Mouse (Mus musculus): ENCODE data around the gene Ramp3. TPM values are rescaled to one million over a fixed set of nuclear protein-coding genes. Genes with fewer than 3 reads are reported as not detected.

Ramp3 gene
- polyA plus RNA-seq, 1 experiment from 2014 or later, result 10.2 TPM

DNA sequence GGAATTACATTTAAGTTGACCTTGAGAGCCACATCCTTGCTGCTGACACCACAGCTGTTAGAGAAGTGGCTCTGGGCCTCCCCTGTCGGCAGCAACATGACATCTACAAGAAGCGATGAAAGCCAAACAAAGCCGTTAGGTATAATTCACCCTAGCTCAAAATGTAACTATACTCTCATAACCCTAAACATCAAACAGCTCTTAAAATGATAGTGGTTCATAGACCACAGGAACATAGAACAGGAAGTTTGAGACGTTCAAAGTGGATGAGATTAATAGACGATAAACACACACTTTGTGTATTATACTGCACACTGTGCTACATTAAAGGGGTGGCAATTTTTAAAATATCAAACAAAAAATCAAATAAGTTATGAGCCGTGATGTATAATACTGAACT lies 46.5 kb downstream of the Ramp3 start:
- no peaks in the 10 kb centered on the region for H3K36me3 ChIP-seq (replicated peaks)
- no peaks in the 10 kb centered on the region for H3K9me3 ChIP-seq
- ATAC-seq (replicated peaks), result no peak
- no peak overlapping the region for H3K4me2 ChIP-seq
- peaks cover 5% of the 10 kb centered on the region; the same call in 1 of the 2 replicates for H3K4me1 ChIP-seq
- no peak overlapping the region for H3K9ac ChIP-seq
- H3K27me3 ChIP-seq (replicated peaks), result no peaks in the 10 kb centered on the region
- H3K27ac ChIP-seq, result no peak overlapping the region
- no peak overlapping the region for H3K4me3 ChIP-seq
- WGBS, result 76% methylated on average over 6 of the region's 6 CpGs

DNA sequence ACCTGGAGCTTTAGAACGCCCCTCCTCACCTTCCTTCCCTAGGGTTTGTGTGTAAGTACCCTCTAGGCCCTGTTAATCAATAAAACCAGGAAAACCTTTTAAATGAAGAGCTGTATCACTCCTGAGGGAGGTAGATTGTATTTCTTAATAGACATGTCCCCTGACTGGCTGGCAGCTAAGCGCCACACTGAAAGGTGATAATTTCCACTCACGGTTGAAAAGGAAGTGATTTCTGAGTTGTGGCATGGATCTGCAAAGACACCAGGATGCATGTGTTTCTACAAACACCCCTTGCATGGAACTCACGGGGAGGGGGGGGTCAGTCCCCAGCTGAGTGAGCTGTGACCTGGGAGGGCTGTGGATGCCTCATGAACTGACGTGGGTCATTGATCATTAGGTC lies 47.2 kb downstream of the Ramp3 start:
- Histone ChIP-seq H3K4me3 (no peak overlapping the region), H3K4me1 (peaks cover 5% of the 10 kb centered on the region; the same call in 1 of the 2 replicates), H3K9ac (no peak overlapping the region), H3K27ac (no peak overlapping the region), H3K27me3 (replicated peaks) (no peaks in the 10 kb centered on the region), H3K4me2 (no peak overlapping the region), H3K9me3 (no peaks in the 10 kb centered on the region), H3K36me3 (replicated peaks) (no peaks in the 10 kb centered on the region)
- 66% methylated on average over 5 of the region's 5 CpGs for WGBS
- ATAC-seq (replicated peaks), result no peak

DNA sequence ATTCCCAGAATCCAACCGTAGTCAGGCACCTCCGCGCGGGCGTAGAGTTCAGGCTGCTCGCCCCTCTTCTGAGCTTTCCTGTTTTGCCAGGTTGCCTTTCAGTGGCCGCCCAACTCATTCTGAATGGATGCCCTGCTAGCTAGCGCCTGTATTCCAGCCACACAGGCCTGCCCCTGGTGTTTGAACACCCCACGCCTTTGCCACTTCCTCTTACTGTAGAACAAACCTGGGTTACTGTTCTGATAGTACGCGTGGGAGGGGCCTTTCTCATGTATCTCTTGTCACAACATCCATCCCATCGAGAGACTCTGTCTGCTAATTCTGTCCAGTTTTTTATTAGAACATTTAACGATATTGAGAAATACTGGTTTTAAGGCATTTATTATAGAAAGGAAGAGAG lies 48.5 kb downstream of the Ramp3 start:
- Histone ChIP-seq H3K27ac (no peak overlapping the region), H3K9me3 (no peaks in the 10 kb centered on the region), H3K4me2 (no peak overlapping the region), H3K4me3 (no peak overlapping the region), H3K9ac (no peak overlapping the region), H3K27me3 (replicated peaks) (no peaks in the 10 kb centered on the region), H3K4me1 (peaks cover 5% of the 10 kb centered on the region; the same call in 1 of the 2 replicates), H3K36me3 (replicated peaks) (no peaks in the 10 kb centered on the region)
- no peak for ATAC-seq (replicated peaks)
- WGBS, result 95% methylated on average over 13 of the region's 13 CpGs

DNA sequence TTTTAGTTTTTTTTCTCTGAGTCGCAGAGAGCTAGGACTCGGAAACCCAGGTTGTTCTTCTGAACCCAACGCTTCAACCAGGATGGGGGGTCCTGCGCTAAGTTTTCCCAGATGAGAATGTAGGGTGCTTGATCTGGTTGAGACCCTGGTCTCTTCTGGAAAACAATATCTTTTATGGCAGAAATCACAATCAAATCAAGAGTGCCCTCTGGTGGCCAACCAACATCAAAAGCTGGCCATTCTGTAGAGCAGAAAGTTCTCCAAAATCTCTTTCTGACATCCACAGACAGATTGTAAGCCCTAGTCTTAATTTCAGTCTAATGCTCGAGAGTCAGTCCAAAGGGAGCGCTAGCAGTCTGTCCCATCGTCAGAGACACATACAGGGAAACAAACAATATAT lies 50.1 kb downstream of the Ramp3 start:
- Histone ChIP-seq H3K27ac (no peak overlapping the region), H3K36me3 (replicated peaks) (no peaks in the 10 kb centered on the region), H3K4me2 (no peak overlapping the region), H3K4me3 (no peak overlapping the region), H3K9ac (no peak overlapping the region), H3K27me3 (replicated peaks) (no peaks in the 10 kb centered on the region), H3K4me1 (peaks cover 5% of the 10 kb centered on the region; the same call in 1 of the 2 replicates), H3K9me3 (no peaks in the 10 kb centered on the region)
- 94% methylated on average over 7 of the region's 7 CpGs for WGBS
- ATAC-seq (replicated peaks), result no peak

- Histone ChIP-seq H3K9ac (no peak overlapping the region), H3K36me3 (replicated peaks) (no peaks in the 10 kb centered on the region), H3K4me1 (peaks cover 3% of the 10 kb centered on the region; the same call in 1 of the 2 replicates), H3K27me3 (replicated peaks) (no peaks in the 10 kb centered on the region), H3K4me3 (no peak overlapping the region), H3K9me3 (no peaks in the 10 kb centered on the region), H3K4me2 (no peak overlapping the region), H3K27ac (no peak overlapping the region)
- no peak for ATAC-seq (replicated peaks)
- WGBS, result 86% methylated on average over 2 of the region's 2 CpGs
These were observed 52.1 kb downstream of the Ramp3 start for GRCm38 (mm10) chr11:6710409-6710808.

DNA sequence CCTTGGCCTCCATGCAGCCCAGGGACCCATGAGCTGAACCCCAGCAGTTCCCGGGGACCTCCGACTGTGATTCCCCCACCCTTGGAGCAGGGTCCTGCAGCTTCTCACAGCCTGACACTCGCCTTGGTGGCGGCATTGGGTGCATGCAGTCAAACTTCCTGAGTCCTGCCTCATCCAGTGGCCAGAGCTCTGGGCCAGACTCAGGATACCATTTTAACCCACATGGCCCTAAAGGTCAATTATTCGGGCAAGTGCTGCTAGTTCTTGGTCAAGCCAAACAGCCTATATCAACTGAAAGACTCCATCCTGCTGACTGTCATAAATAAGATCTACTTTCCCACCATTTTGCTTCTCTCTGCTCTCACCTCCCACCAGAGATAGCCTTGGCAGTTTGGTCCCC lies 62.4 kb downstream of the Ramp3 start:
- Histone ChIP-seq H3K4me1 (no peaks in the 10 kb centered on the region), H3K27me3 (replicated peaks) (no peaks in the 10 kb centered on the region), H3K9ac (no peak overlapping the region), H3K27ac (no peak overlapping the region), H3K9me3 (no peaks in the 10 kb centered on the region), H3K4me2 (no peak overlapping the region), H3K36me3 (replicated peaks) (no peaks in the 10 kb centered on the region), H3K4me3 (no peak overlapping the region)
- WGBS, result 82% methylated on average over 5 of the region's 5 CpGs
- no peak for ATAC-seq (replicated peaks)

GRCm38 (mm10) chr11:6726921-6727320 lies 68.6 kb downstream of the Ramp3 start:
- Histone ChIP-seq H3K4me3 (no peak overlapping the region), H3K4me1 (no peaks in the 10 kb centered on the region), H3K9ac (no peak overlapping the region), H3K27ac (no peak overlapping the region), H3K36me3 (replicated peaks) (no peaks in the 10 kb centered on the region), H3K27me3 (replicated peaks) (no peaks in the 10 kb centered on the region), H3K9me3 (no peaks in the 10 kb centered on the region), H3K4me2 (no peak overlapping the region)
- WGBS, result 87% methylated on average over 5 of the region's 5 CpGs
- ATAC-seq (replicated peaks), result no peak

Other genes with a start within 250 kb of the Ramp3 start
- gene Ppia, start 243.1 kb upstream of the Ramp3 start, polyA plus RNA-seq (2015; fragmentation: Nextera tagmentation; extraction: Ambion mirVana), result 3,416 and 3,418 TPM in 2 replicates
- gene H2afv, start 214.1 kb upstream of the Ramp3 start, polyA plus RNA-seq (2015; fragmentation: Nextera tagmentation; extraction: Ambion mirVana), result 250 and 290 TPM in 2 replicates
- gene Purb, start 182.6 kb upstream of the Ramp3 start, polyA plus RNA-seq (2015; fragmentation: Nextera tagmentation; extraction: Ambion mirVana), result 11.3 and 11.4 TPM in 2 replicates
- gene Myo1g, start 137.6 kb upstream of the Ramp3 start, polyA plus RNA-seq (2015; fragmentation: Nextera tagmentation; extraction: Ambion mirVana), result 0.23 and 0.54 TPM in 2 replicates
- 90.5 and 96.6 TPM in 2 replicates for gene Ccm2, start 111.6 kb upstream of the Ramp3 start, polyA plus RNA-seq (2015; fragmentation: Nextera tagmentation; extraction: Ambion mirVana)
- 103 and 106 TPM in 2 replicates for gene Nacad, start 52.5 kb upstream of the Ramp3 start, polyA plus RNA-seq (2015; fragmentation: Nextera tagmentation; extraction: Ambion mirVana)
- 33.3 TPM in 2 replicates for gene Tbrg4, start 32.5 kb upstream of the Ramp3 start, polyA plus RNA-seq (2015; fragmentation: Nextera tagmentation; extraction: Ambion mirVana)
- gene Wap, start 19.9 kb upstream of the Ramp3 start, polyA plus RNA-seq (2015; fragmentation: Nextera tagmentation; extraction: Ambion mirVana), result not detected in 2 replicates
- not detected in 2 replicates for gene Gm11983, start 179.1 kb downstream of the Ramp3 start, polyA plus RNA-seq (2015; fragmentation: Nextera tagmentation; extraction: Ambion mirVana)